Mouse (Mus musculus): ENCODE measurements around the gene Nmnat3.

DNA sequence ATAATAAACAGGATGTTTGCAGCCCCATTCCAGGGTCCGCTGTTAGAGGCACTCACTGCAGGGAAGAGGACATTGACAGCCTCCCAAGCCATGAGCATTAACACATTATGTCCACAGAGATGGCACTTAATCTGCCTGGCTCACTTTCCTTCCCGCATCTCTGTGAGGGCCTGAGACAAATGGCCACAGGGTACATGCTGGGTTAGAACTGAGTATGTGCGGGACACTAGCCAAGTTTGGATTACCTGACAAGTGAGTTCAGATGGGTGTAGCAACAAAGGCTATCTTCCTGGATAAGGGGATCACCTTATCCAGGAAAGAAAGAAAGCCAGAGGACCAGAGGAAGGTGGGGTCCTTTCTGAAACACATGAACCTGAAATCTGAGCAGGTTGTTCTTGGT, 59.8 kb downstream of the Nmnat3 start:
- no peak for TF ChIP-seq MAFK (IDR thresholded peaks at IDR 0.05; ENCODE audit: insufficient read depth, low read depth, low read length)
- no peak for TF ChIP-seq HCFC1 (IDR thresholded peaks at IDR 0.05; ENCODE audit: borderline replicate concordance, insufficient read depth, low read length)
- no peak for TF ChIP-seq CHD2 (IDR thresholded peaks at IDR 0.05; ENCODE audit: low read depth, low read length)
- no peak for TF ChIP-seq ZNF384 (IDR thresholded peaks at IDR 0.05; ENCODE audit: low read depth, low read length)
